Mouse (Mus musculus) right cerebral cortex, adult 2 months (tissue): ENCODE measurements around the gene Ugt8a.
A peak's percentile ranks its signal among the peaks of the same experiment; 100 is the strongest.

Source experiments
- DNase-seq, 2 experiments: peaks; one replicate each; pipeline ENCODE4 v3.0.0; 2021 to 2022; ENCODE audit warnings: low spot score in 2 of 2

Gene Ugt8a

GRCm38 (mm10) chr3:125938092-125938755 lies at the start of gene Ugt8a:
Gene Ugt8a, minus strand, starts transcription at chr3:125938619.
- DNase-seq: peak in 1 of 2 experiments; percentile 8

GRCm38 (mm10) chr3:125986639-125987038 lies 48.2 kb upstream of the Ugt8a start:
- DNase-seq: no peak

DNA sequence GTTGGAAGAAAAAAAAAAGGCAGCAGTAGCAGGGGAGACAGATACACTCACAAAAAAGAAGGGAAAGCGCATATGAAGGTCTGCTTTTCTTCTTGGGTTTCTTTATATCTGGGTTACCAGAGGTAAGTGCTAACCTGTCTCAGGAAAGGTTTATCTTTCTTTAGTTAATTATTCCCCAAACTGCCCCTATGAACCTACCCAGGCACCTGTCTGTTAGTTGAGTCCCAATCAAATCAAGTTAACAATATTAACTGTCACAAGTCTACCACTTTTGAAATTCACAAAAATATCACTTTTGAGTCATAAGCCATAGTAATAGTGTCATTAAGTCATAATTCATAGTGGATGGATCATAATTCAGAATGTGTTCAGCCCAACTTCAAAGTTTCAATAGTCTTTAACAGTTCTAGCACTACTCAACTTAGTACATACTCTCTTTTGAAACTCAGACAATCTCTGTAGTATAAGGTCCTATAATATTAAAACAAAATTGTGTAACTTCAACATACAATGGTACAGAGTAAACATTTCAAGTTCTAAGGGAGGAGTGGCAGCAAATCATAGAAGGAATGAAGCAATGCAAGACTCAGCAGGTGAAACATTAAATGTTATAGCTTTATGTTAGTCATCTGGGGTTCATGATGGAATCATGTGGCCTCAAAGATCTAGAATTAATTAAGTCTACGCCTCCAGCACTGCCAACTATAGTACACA lies 45.4 kb upstream of the Ugt8a start:
- DNase-seq: no peak

- no peak for DNase-seq
Observed at GRCm38 (mm10) chr3:125979475-125979874, 41.1 kb upstream of the Ugt8a start.

DNA sequence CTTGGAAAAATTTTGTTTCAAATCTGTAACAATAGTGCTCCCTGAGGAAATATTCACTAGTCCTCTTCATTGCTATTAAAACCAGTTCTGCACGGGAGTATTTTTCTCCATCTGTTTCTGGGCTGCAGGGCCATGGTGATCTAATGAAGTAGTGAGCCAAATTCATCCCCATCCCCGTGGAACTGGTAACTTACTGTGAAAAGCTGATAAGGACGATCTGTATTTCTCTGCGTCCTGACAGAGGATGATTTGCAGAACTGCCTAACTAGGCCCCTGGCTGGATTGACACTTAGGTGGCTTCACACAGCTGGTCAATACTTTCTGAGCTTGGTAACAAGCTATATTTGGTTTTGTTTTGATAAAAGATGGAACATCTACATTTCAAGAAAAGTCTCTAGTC lies 37.5 kb upstream of the Ugt8a start:
- no peak for DNase-seq

DNA sequence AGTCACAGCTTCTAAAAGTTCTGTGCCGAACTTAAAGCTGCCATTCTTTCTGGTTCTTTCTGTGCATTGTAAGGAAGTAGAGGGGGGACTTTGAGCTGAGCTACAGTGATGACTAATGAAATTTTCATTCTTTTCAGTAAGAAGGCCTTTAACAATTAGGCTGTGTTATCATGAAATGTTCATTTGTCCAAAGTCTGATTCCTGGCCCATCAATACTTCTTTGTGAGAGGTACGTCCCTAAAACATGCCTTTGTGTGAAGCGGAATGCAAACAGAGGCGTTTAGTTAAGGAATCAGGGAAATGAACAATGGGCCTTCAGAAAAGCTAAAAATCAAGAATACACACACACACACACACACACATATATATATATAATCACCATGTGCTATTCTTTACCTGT lies 31.0 kb upstream of the Ugt8a start:
- no peak for DNase-seq

- DNase-seq: no peak
Observed at GRCm38 (mm10) chr3:125956196-125956885, 17.9 kb upstream of the Ugt8a start.

DNA sequence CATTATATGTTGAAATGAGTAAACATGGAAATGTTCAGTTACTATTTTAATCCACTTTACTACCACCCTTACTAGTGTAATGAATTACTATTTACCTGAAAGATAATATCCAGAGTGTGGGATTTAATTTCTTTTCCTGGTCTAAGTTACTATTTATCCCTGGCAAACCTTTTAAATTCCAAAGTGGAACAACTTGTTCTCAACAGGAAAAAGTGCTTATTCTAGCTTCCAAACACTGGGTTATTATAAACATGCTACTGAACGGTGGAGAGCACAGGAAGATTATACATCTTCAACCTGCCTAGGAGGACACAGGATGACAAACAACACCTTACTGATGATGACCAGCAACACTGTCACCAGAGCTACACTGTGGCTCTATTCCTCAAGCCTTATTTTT lies 16.5 kb upstream of the Ugt8a start:
- no peak for DNase-seq

DNA sequence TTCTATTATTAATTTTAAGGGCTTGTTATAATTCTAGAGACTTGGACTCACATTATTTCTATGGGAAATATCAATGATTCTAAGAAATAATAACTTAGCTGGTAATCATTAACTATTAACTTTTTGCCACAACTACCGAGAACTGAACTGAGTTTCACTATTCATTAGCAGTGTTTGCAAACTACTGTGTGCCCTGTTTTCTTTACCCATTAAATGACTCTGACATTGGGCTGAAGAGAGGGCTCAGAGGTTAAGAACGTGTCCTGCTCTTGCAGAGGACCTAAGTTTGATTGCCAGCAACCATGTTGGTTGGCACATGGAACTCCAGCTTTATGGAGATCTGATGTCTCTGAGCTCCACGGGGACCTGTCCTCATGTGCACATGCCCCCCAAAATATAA lies 2.4 kb upstream of the Ugt8a start:
- no peak for DNase-seq

GRCm38 (mm10) chr3:125938756-125939109 lies 314 bp upstream of the Ugt8a start:
- DNase-seq: peak; percentile 15 to 19

GRCm38 (mm10) chr3:125937536-125938091 lies 805 bp downstream of the Ugt8a start:
- peak; percentile 3 to 8 for DNase-seq

DNA sequence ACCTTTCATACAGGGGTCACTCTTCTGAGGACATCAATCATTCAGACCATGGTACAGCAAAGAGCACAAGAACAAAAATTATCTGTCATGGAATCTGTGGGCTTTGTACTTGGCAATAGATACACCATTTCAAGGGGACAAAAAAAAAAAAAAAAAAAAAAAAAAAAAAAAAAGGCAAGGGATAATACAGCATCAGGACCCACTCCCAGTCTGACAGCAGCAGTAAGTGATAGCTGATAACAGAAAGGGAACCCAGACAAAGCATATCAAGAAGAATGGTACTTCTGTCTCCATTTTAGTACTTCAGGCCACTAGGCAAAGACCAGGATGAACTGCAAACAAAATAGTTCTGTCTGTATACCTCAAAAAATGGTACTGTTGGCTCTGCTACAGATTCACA lies 2.6 kb downstream of the Ugt8a start:
- DNase-seq: no peak

DNA sequence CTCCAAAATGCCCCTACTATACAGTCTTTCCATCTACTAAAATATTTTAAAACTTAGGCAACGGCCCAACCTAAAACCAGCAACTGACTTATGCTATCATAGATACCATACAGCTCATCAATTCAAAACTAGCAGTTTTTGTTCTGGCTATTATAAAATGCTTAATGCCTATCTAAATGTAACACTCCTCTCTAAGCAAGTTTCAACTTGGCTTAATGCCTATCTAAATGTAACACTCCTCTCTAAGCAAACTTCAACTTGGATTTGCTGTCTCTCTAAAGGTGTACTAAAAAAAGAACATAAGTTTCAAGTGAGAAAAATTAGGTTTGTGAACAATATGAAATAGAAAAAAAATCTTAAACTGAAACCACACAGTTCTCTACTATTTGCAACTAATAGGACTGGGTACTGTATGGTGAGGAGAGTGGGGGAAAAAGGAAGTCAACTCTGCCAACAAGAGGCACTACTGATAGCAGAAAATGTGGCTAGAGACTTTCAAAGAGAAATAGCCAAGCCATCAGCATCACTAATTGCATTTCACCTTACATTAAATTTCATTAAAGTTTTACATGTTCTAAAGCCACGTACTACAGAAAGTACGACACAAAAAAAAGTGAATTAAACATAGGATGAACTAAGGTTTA lies 5.7 kb downstream of the Ugt8a start:
- no peak for DNase-seq

DNA sequence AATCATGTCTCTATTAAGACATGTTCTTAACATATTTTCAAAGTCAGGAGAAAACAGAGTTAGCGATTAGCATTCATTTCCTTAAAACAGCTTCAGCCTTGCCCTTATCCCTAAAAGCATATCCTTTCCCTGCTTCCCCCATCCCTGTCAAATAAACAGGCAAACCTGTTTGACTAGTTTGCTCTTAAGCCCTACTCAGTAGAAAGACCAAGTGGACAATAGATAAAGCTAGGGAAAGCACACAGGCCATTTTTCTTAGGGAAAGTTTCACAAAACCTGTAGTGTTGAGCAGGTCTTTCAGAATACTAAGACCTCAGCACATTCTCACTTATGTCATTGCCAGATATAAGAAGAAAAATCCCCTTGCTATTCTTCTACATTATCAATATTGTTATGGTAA lies 7.4 kb downstream of the Ugt8a start:
- DNase-seq: no peak

- no peak for DNase-seq
Observed at GRCm38 (mm10) chr3:125920876-125921275, 17.5 kb downstream of the Ugt8a start.

DNA sequence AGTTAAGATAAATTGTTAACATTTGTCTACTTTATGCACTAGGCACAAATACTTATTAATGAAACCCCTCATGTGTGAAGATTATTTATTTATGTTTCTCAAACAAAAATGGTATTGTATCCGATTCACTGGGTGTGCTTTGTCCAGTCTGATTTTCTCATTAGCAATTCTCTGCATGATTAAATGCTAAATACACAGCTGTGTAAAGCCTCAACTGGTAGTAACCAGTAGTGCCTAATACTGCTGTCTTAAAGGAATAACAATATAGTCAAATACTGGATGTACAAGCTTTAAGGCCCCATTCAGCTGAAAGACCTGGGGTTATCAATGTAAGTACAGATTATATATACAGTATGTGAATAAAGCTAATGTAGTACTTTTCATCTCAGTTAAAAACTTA lies 39.4 kb downstream of the Ugt8a start:
- no peak for DNase-seq

DNA sequence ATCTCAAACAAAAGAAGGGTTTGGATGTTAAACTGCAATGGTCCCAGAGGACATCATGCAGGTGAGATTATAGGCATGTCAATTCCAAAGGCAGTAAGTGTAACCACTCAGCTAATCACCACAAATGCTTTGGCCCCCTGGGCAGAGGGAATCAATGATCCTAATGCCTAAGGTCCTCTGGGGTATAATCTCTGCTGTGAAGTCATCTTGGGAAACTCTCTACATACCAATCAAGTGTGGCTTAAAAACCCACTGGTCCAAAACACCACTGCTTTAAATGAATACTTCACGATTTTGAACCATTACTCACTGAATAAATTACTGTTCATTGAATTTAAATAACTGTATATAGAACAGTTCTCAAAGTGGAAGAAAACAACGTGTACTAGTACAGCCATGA lies 51.3 kb downstream of the Ugt8a start:
- no peak for DNase-seq

- DNase-seq: no peak
Observed at GRCm38 (mm10) chr3:125884879-125885278, 53.5 kb downstream of the Ugt8a start.

DNA sequence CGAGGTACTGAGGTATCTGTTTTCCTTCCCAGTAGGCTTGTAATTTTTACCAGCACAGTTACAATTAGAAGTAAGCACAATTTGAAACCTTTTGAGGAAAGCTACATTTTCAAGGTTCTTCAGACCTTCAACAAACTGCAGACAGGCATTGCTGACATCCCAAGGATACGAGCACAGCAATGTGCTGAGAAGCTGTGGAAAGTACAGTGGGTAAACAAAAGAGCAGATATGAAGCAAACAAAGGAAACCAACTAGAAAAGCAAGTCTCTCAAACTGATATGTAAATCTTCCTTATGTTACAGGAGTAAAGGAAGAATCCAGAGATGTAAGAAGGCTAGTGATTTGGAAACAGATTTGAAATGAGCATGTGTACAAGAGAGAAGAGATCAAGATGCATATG lies 54.0 kb downstream of the Ugt8a start:
- no peak for DNase-seq

DNA sequence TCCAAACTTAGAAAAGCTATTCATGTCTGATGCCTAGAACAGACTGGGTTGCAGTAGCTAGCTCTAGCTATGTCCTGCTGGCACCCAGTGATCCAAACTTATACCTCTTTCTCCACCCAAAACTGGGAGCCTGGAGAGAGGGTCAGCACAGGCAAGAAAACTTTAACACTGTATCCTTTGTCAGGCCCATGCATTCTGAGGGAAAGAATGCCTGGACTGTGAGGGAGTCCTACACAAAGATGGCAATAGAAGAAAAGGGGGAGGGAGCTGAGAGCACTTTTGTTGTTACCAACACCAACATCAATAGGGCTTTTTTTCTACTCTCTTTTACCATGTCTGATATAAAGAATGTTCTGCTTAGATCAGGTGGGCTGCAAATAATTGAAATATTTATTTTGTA lies 55.4 kb downstream of the Ugt8a start:
- no peak for DNase-seq

GRCm38 (mm10) chr3:125881835-125882234 lies 56.6 kb downstream of the Ugt8a start:
- no peak for DNase-seq

DNA sequence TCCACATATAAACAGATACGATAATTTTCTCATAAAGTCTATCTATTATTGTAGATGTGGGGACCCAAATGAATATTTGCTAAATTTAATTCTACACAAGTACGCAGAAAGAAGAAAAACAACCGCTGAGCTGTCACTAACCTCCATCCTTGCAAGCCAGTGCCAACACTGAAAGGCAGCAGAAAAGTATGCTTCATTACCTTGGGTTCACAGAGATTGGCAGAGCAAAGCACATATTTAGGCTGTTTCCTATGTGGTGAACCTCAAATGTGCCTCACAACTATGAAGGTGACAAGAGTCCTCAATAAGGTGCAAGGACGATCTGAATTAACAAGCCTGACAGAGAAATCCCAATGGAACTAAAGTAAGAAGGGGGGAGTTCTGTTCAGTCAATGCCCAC lies 64.0 kb downstream of the Ugt8a start:
- no peak for DNase-seq
